ENCODE assay signal across 8 mouse cellular contexts in genomic region chr13:112153681-112154127, GRCm38 (mm10).
DNase-seq lines count a peak whose midpoint lies in the region; ATAC-seq and TF ChIP-seq lines count a peak whose summit lies in the region.

No protein-coding gene starts in this region.

- no peak for DNase-seq in forebrain, embryonic 11.5 days (ENCODE audit: low spot score)
- DNase-seq in cerebellum, postnatal 14 days = peak; percentile 78 to 85
- no peak for DNase-seq in frontal cortex, postnatal 36 days (ENCODE audit: low spot score in 2 of 2)

- H3K4me1 ChIP-seq in forebrain, embryonic 12.5 days = peaks cover 17% of the 10 kb centered on the region
- no peaks in the 10 kb centered on the region; the same call in 1 of the 2 replicates for H3K4me1 ChIP-seq in forebrain, embryonic 11.5 days (replicated peaks; ENCODE audit: control insufficient read depth, insufficient read depth, low read length)
- peaks cover 21% of the 10 kb centered on the region for H3K4me1 ChIP-seq in E14TG2a.4 (replicated peaks; ENCODE audit: low read depth, low read length)
- H3K4me1 ChIP-seq in hindbrain, embryonic 16.5 days (ENCODE audit: control insufficient read depth, insufficient read depth, low read depth, low read length) = peaks cover 12% of the 10 kb centered on the region
- peaks cover 15% of the 10 kb centered on the region for H3K4me1 ChIP-seq in midbrain, embryonic 13.5 days (replicated peaks)

- WGBS in forebrain, embryonic 12.5 days = 54% methylated on average over 4 of the region's 4 CpGs
- 59% methylated on average over 4 of the region's 4 CpGs for WGBS in forebrain, embryonic 11.5 days
- WGBS in hindbrain, embryonic 16.5 days = 30% methylated on average over 4 of the region's 4 CpGs
- WGBS in midbrain, embryonic 13.5 days = 49% methylated on average over 4 of the region's 4 CpGs

- TF ChIP-seq CTCF in E14TG2a.4 (conservative IDR thresholded peaks at IDR 0.05; ENCODE audit: low read length) = no peak

- H3K27ac ChIP-seq in forebrain, embryonic 12.5 days = no peak overlapping the region
- H3K27ac ChIP-seq in forebrain, embryonic 11.5 days (ENCODE audit: low read depth, low read length) = no peak overlapping the region
- no peak overlapping the region for H3K27ac ChIP-seq in hindbrain, embryonic 16.5 days (ENCODE audit: low read depth, low read length)
- no peak overlapping the region for H3K27ac ChIP-seq in midbrain, embryonic 13.5 days

- ATAC-seq in forebrain, embryonic 12.5 days (ENCODE audit: low FRiP score) = no peak
- ATAC-seq in forebrain, embryonic 11.5 days (replicated peaks; ENCODE audit: low FRiP score) = no peak
- peak; percentile 76 for ATAC-seq in hindbrain, embryonic 16.5 days
- no peak; the same call in 1 of the 2 replicates for ATAC-seq in midbrain, embryonic 13.5 days
- no peak for ATAC-seq in activated CD4-positive, CD25-positive, alpha-beta regulatory T cell, adult 4 months

- no peaks in the 10 kb centered on the region for H3K9me3 ChIP-seq in forebrain, embryonic 12.5 days
- H3K9me3 ChIP-seq in forebrain, embryonic 11.5 days (ENCODE audit: control insufficient read depth, low read length) = no peaks in the 10 kb centered on the region
- H3K9me3 ChIP-seq in E14TG2a.4 (ENCODE audit: low read length) = peaks cover 14% of the 10 kb centered on the region
- no peaks in the 10 kb centered on the region for H3K9me3 ChIP-seq in hindbrain, embryonic 16.5 days (ENCODE audit: control insufficient read depth, low read length)
- no peaks in the 10 kb centered on the region for H3K9me3 ChIP-seq in midbrain, embryonic 13.5 days

- no peak overlapping the region for H3K4me3 ChIP-seq in forebrain, embryonic 12.5 days (replicated peaks)
- no peak overlapping the region for H3K4me3 ChIP-seq in forebrain, embryonic 11.5 days (ENCODE audit: low read depth, low read length)
- H3K4me3 ChIP-seq in E14TG2a.4 (replicated peaks; ENCODE audit: low read length) = peak overlapping the region; percentile 30; the same call in 1 of the 2 replicates
- no peak overlapping the region for H3K4me3 ChIP-seq in hindbrain, embryonic 16.5 days (ENCODE audit: low read length)
- no peak overlapping the region for H3K4me3 ChIP-seq in midbrain, embryonic 13.5 days (replicated peaks)

- H3K27me3 ChIP-seq in forebrain, embryonic 12.5 days = no peaks in the 10 kb centered on the region
- H3K27me3 ChIP-seq in forebrain, embryonic 11.5 days (ENCODE audit: control insufficient read depth, insufficient read depth, low read length) = no peaks in the 10 kb centered on the region
- H3K27me3 ChIP-seq in E14TG2a.4 (ENCODE audit: insufficient read depth, low read length) = peaks cover 8% of the 10 kb centered on the region
- H3K27me3 ChIP-seq in hindbrain, embryonic 16.5 days (replicated peaks; ENCODE audit: control insufficient read depth, insufficient read depth, low read length) = no peaks in the 10 kb centered on the region
- no peaks in the 10 kb centered on the region for H3K27me3 ChIP-seq in midbrain, embryonic 13.5 days

- no peaks in the 10 kb centered on the region for H3K36me3 ChIP-seq in forebrain, embryonic 12.5 days (replicated peaks)
- H3K36me3 ChIP-seq in forebrain, embryonic 11.5 days (ENCODE audit: control insufficient read depth, insufficient read depth, low read length) = no peaks in the 10 kb centered on the region
- no peaks in the 10 kb centered on the region for H3K36me3 ChIP-seq in E14TG2a.4 (ENCODE audit: insufficient read depth, low read length)
- no peaks in the 10 kb centered on the region for H3K36me3 ChIP-seq in hindbrain, embryonic 16.5 days (ENCODE audit: control insufficient read depth, insufficient read depth, low read length)
- H3K36me3 ChIP-seq in midbrain, embryonic 13.5 days = no peaks in the 10 kb centered on the region

- H3K4me2 ChIP-seq in forebrain, embryonic 12.5 days = peak overlapping the region; percentile 35; the same call in 1 of the 2 replicates
- H3K4me2 ChIP-seq in forebrain, embryonic 11.5 days (ENCODE audit: low read depth, low read length, severe bottlenecking) = no peak overlapping the region
- 0 out of 2 replicates have a peak overlapping the region, but pooled peaks have one; percentile 38 for H3K4me2 ChIP-seq in hindbrain, embryonic 16.5 days (ENCODE audit: low read length)
- peak overlapping the region; percentile 44; the same call in 1 of the 2 replicates for H3K4me2 ChIP-seq in midbrain, embryonic 13.5 days (replicated peaks)

- H3K9ac ChIP-seq in forebrain, embryonic 12.5 days = no peak overlapping the region
- H3K9ac ChIP-seq in forebrain, embryonic 11.5 days (ENCODE audit: low read length) = no peak overlapping the region
- no peak overlapping the region for H3K9ac ChIP-seq in hindbrain, embryonic 16.5 days (ENCODE audit: low read depth, low read length)
- no peak overlapping the region for H3K9ac ChIP-seq in midbrain, embryonic 13.5 days (replicated peaks)

Comparison
In these comparisons a context has a peak if more than half of its experiments do, and no peak if none do; other contexts are left out.
1. DNase-seq: peak in cerebellum, postnatal 14 days (2 of 2); none in forebrain, embryonic 11.5 days (single experiment) and frontal cortex, postnatal 36 days (0 of 2).